Mouse (Mus musculus): ENCODE measurements at regions not wholly inside any gene's neighbourhood (a gene's known extent, or its start where the extent isn't known, plus 50 kb on each side); places are given as distances from the start of the nearest gene placed in this dataset.

DNA sequence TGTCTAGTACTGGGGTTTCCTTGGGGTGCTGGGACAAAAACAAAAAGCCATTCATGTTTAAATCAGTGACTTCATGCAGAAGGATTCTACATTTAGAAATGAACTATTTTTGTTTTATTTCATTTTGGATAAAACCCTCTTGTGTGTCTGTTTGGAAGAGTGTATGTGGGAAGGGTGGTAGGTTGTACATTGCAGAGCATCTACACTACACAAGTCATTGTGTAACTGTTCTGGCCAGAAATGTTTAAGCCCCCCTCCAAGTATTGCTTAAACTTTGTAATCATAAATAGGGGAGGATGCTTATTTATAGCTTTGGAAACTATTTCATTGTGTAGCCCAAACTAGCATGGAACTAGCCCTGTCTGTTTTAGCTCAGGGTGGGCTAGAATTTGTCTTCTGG lies 752.3 kb downstream of the Adgrl2 start:
- Histone ChIP-seq H3K9ac (ENCODE audit: low read length) (no peak overlapping the region), H3K9me3 (ENCODE audit: control insufficient read depth, low read length) (no peaks in the 10 kb centered on the region), H3K4me3 (ENCODE audit: low read depth, low read length) (no peak overlapping the region), H3K4me2 (ENCODE audit: low read depth, severe bottlenecking) (no peak overlapping the region), H3K36me3 (ENCODE audit: control insufficient read depth, insufficient read depth, low read length) (no peaks in the 10 kb centered on the region), H3K27ac (replicated peaks; ENCODE audit: low read depth, low read length) (no peak overlapping the region), H3K27me3 (ENCODE audit: control insufficient read depth, insufficient read depth, low read length) (no peaks in the 10 kb centered on the region), H3K4me1 (ENCODE audit: control insufficient read depth, insufficient read depth, low read length) (no peaks in the 10 kb centered on the region)
- no peak for DNase-seq (ENCODE audit: low spot score)
- ATAC-seq (ENCODE audit: insufficient number of reproducible peaks, low FRiP score, low TSS enrichment, low read depth) = no peak

DNA sequence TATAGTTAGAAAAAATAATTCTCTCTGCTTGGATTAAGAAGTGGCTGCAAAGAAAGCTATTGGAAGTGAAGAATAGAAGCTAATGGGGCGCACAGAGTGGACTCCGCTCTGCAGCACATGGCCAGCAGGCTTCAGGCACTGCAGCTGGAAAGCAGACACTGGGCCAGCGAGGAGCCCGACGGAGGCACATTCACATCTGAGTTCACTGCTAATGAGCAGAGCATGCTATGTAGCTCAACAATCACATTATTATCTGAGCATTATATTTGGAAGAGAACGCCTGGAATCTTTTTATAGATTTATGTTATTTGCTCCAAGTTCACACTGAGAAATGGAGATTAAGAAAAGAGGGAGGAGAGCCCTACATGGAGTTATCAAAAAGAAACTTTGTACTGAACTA lies 752.8 kb downstream of the Adgrl2 start:
- no peaks in the 10 kb centered on the region for H3K9me3 ChIP-seq (ENCODE audit: control insufficient read depth, low read length)
- H3K36me3 ChIP-seq (ENCODE audit: control insufficient read depth, insufficient read depth, low read length) = no peaks in the 10 kb centered on the region
- no peaks in the 10 kb centered on the region for H3K27me3 ChIP-seq (ENCODE audit: control insufficient read depth, insufficient read depth, low read length)
- H3K9ac ChIP-seq (ENCODE audit: low read length) = no peak overlapping the region
- DNase-seq (ENCODE audit: low spot score) (no peak), ATAC-seq (ENCODE audit: insufficient number of reproducible peaks, low FRiP score, low TSS enrichment, low read depth) (no peak)
- no peak overlapping the region for H3K4me3 ChIP-seq (ENCODE audit: low read depth, low read length)
- no peak overlapping the region for H3K4me2 ChIP-seq (ENCODE audit: low read depth, severe bottlenecking)
- WGBS = 75% methylated on average over 6 of the region's 6 CpGs
- no peak overlapping the region for H3K27ac ChIP-seq (replicated peaks; ENCODE audit: low read depth, low read length)
- no peaks in the 10 kb centered on the region for H3K4me1 ChIP-seq (ENCODE audit: control insufficient read depth, insufficient read depth, low read length)

DNA sequence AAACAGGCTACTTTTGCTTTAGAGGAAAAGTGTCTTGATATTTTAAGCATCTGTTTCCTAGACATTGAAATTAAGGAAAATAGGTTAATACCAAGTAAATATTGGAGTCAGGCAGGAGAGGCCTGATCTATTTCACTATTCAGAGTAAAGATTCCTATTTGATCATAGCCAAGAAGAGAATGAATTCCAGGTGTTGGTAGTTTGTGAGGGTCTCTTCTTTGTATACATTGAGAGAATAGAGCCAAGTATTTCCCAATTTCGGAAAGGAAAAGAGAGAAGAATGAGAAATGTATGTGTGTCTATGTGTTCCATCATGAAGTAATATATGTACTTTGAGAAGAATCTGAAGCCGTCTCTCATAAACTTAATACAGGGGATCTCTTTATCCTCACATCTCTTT lies 756.7 kb downstream of the Adgrl2 start:
- WGBS = 89% methylated on average over 2 of the region's 2 CpGs
- DNase-seq (ENCODE audit: low spot score) = no peak
- no peak overlapping the region for H3K4me3 ChIP-seq (ENCODE audit: low read depth, low read length)
- H3K4me2 ChIP-seq (ENCODE audit: low read depth, severe bottlenecking) = no peak overlapping the region
- no peaks in the 10 kb centered on the region for H3K9me3 ChIP-seq (ENCODE audit: control insufficient read depth, low read length)
- H3K36me3 ChIP-seq (ENCODE audit: control insufficient read depth, insufficient read depth, low read length) = no peaks in the 10 kb centered on the region
- no peak for ATAC-seq (ENCODE audit: insufficient number of reproducible peaks, low FRiP score, low TSS enrichment, low read depth)
- no peak overlapping the region for H3K9ac ChIP-seq (ENCODE audit: low read length)
- no peak overlapping the region for H3K27ac ChIP-seq (replicated peaks; ENCODE audit: low read depth, low read length)
- H3K27me3 ChIP-seq (ENCODE audit: control insufficient read depth, insufficient read depth, low read length) = no peaks in the 10 kb centered on the region
- H3K4me1 ChIP-seq (ENCODE audit: control insufficient read depth, insufficient read depth, low read length) = no peaks in the 10 kb centered on the region

DNA sequence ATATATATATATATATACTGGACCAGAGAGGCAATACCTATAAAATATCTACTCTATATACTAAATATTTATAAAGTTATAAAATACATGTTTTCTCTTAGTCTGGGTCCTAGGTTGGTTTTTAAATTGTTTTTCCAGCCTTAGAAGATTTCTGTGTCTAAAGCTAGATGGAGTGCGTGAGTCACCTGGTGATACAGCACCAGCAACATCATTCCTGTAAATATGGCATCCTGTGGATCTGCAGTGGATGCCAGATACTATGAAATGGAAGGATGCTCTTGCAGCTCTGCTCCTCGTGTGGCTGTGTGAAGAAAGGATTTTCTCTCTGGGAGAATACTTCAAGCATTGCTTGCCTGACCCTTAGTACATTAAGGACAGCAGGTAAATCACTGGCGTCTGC lies 761.2 kb downstream of the Adgrl2 start:
- WGBS = 63% methylated on average over 3 of the region's 3 CpGs
- H3K4me2 ChIP-seq (ENCODE audit: low read depth, severe bottlenecking) = no peak overlapping the region
- no peak for ATAC-seq (ENCODE audit: insufficient number of reproducible peaks, low FRiP score, low TSS enrichment, low read depth)

DNA sequence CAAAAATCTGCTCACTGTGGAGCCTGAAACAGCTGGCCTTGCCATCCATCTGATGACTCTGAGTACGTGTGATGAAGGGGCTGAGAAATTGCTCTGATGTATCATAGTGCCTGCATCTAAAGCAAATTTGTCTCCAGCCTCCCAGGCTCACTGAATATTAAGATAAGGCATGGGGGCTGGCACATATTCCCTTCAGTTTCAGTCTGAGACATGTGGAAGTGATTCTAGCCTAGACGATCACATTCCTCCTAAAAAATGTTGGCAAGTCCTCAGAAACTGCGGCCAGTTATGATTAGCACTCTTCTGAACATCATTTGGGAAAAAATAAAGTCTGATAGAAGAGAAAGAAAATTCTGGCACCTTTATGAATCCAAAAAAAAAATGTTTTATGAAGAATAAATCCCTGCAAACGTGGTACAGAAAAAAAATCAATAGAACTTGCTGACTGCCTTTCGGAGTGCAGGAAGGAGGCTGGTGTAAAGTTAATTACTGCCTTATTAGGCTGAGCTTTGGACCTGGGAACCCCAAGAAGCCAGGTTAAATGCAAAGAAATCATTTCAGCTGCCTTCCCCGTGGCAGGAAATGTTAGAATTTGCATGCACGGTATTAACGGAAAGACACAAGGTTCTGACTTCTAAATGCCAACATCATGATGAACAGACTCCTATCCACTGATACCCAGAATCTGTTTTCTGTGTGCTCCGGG lies 762.2 kb downstream of the Adgrl2 start:
- Histone ChIP-seq H3K4me2 (ENCODE audit: low read depth, severe bottlenecking) (no peak overlapping the region), H3K9me3 (ENCODE audit: control insufficient read depth, low read length) (no peaks in the 10 kb centered on the region), H3K9ac (ENCODE audit: low read length) (no peak overlapping the region), H3K27me3 (ENCODE audit: control insufficient read depth, insufficient read depth, low read length) (no peaks in the 10 kb centered on the region), H3K36me3 (ENCODE audit: control insufficient read depth, insufficient read depth, low read length) (no peaks in the 10 kb centered on the region), H3K4me1 (ENCODE audit: control insufficient read depth, insufficient read depth, low read length) (0 out of 2 replicates have a peak, but pooled peaks cover 2% of the 10 kb centered on the region), H3K27ac (replicated peaks; ENCODE audit: low read depth, low read length) (no peak overlapping the region), H3K4me3 (ENCODE audit: low read depth, low read length) (no peak overlapping the region)
- DNase-seq (ENCODE audit: low spot score) = no peak
- WGBS = 21% methylated on average over 9 of the region's 9 CpGs
- ATAC-seq (ENCODE audit: insufficient number of reproducible peaks, low FRiP score, low TSS enrichment, low read depth) = no peak

More for the DNA sequence above, 761.2 kb downstream of the Adgrl2 start:
- no peak overlapping the region for H3K9ac ChIP-seq (ENCODE audit: low read length)
- no peaks in the 10 kb centered on the region for H3K36me3 ChIP-seq (ENCODE audit: control insufficient read depth, insufficient read depth, low read length)
- no peak overlapping the region for H3K27ac ChIP-seq (replicated peaks; ENCODE audit: low read depth, low read length)
- H3K27me3 ChIP-seq (ENCODE audit: control insufficient read depth, insufficient read depth, low read length) = no peaks in the 10 kb centered on the region
- no peak overlapping the region for H3K4me3 ChIP-seq (ENCODE audit: low read depth, low read length)
- H3K9me3 ChIP-seq (ENCODE audit: control insufficient read depth, low read length) = no peaks in the 10 kb centered on the region
- 0 out of 2 replicates have a peak, but pooled peaks cover 2% of the 10 kb centered on the region for H3K4me1 ChIP-seq (ENCODE audit: control insufficient read depth, insufficient read depth, low read length)
- DNase-seq (ENCODE audit: low spot score) = no peak

DNA sequence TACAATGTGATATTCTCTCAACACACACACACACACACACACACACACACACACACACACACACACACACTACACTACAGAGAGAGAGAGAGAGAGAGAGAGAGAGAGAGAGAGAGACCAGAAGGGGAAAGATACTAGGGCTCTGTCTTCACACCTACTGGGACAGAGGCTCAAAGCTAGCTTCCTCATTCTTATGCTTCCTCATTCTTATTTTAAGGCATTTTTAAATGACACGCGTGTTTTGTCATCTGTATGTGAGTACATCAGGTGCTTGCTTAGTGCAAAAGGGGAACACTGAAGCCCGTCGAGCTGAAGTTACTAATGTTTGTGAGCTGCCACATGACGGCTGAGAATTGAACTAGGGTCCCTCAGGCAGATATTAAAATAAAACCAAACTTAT lies 769.5 kb downstream of the Adgrl2 start:
- no peaks in the 10 kb centered on the region for H3K9me3 ChIP-seq (ENCODE audit: control insufficient read depth, low read length)
- H3K27ac ChIP-seq (replicated peaks; ENCODE audit: low read depth, low read length) = no peak overlapping the region
- no peak overlapping the region for H3K4me3 ChIP-seq (ENCODE audit: low read depth, low read length)
- no peak overlapping the region for H3K9ac ChIP-seq (ENCODE audit: low read length)
- no peaks in the 10 kb centered on the region for H3K36me3 ChIP-seq (ENCODE audit: control insufficient read depth, insufficient read depth, low read length)
- ATAC-seq (ENCODE audit: insufficient number of reproducible peaks, low FRiP score, low TSS enrichment, low read depth) = no peak
- H3K4me2 ChIP-seq (ENCODE audit: low read depth, severe bottlenecking) = no peak overlapping the region
- 87% methylated on average over 5 of the region's 5 CpGs for WGBS
- DNase-seq (ENCODE audit: low spot score) = no peak
- H3K27me3 ChIP-seq (ENCODE audit: control insufficient read depth, insufficient read depth, low read length) = no peaks in the 10 kb centered on the region
- no peaks in the 10 kb centered on the region for H3K4me1 ChIP-seq (ENCODE audit: control insufficient read depth, insufficient read depth, low read length)

DNA sequence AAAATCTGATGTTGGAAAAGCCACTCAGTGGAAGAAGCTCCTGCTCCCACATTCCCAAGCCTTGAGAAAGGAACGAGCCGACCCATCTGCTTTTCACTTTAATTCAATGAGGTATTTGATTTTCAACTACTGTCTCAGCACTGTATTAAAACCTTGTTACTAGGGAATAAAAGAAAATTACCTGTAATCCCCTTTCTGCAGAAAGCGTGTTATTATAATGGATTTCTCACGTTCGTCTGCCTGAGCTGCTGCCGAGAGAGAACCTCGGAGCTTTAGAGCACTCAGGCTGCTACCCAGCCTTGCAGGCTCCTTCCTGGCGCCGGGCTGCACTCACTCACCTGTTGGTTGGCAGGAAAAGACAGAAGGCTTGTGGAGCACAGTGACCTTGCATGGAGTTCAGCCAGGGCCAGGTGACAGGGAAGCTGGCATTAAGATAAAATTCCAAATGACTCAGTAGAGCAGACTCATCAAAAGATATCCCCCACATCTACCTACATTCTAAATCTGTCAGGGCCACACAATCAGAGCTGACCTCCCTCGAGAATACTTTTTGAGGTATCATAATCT lies 770.2 kb downstream of the Adgrl2 start:
- H3K4me3 ChIP-seq (ENCODE audit: low read depth, low read length) = no peak overlapping the region
- H3K4me2 ChIP-seq (ENCODE audit: low read depth, severe bottlenecking) = no peak overlapping the region
- H3K36me3 ChIP-seq (ENCODE audit: control insufficient read depth, insufficient read depth, low read length) = no peaks in the 10 kb centered on the region
- H3K9me3 ChIP-seq (ENCODE audit: control insufficient read depth, low read length) = no peaks in the 10 kb centered on the region
- WGBS = 72% methylated on average over 10 of the region's 10 CpGs
- DNase-seq (ENCODE audit: low spot score) (no peak), ATAC-seq (ENCODE audit: insufficient number of reproducible peaks, low FRiP score, low TSS enrichment, low read depth) (no peak)
- no peaks in the 10 kb centered on the region for H3K27me3 ChIP-seq (ENCODE audit: control insufficient read depth, insufficient read depth, low read length)
- no peak overlapping the region for H3K9ac ChIP-seq (ENCODE audit: low read length)
- no peaks in the 10 kb centered on the region for H3K4me1 ChIP-seq (ENCODE audit: control insufficient read depth, insufficient read depth, low read length)
- H3K27ac ChIP-seq (replicated peaks; ENCODE audit: low read depth, low read length) = no peak overlapping the region

DNA sequence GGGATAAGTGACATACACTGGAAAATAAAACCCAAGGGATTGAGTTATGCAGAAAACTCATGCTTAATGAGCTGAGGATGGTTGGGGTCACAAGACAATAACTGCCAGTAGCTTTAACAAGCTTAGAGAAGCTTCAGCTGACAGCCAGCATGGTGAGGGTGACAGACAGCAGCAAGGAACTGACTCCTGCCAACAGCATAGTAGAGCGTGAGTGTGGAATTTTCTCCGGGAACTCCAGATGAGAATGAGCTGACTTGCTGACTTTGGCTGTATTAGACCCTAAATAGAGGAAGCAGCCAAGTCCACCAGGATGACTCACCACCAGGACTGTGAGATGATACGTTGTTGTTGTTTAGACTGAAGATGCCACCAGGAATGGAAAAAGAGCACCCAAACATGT lies 788.2 kb downstream of the Adgrl2 start:
- no peak overlapping the region for H3K27ac ChIP-seq (replicated peaks; ENCODE audit: low read depth, low read length)
- DNase-seq (ENCODE audit: low spot score) (no peak), ATAC-seq (ENCODE audit: insufficient number of reproducible peaks, low FRiP score, low TSS enrichment, low read depth) (no peak)
- H3K36me3 ChIP-seq (ENCODE audit: control insufficient read depth, insufficient read depth, low read length) = no peaks in the 10 kb centered on the region
- no peak overlapping the region for H3K4me2 ChIP-seq (ENCODE audit: low read depth, severe bottlenecking)
- H3K27me3 ChIP-seq (ENCODE audit: control insufficient read depth, insufficient read depth, low read length) = no peaks in the 10 kb centered on the region
- H3K4me1 ChIP-seq (ENCODE audit: control insufficient read depth, insufficient read depth, low read length) = no peaks in the 10 kb centered on the region
- H3K9me3 ChIP-seq (ENCODE audit: control insufficient read depth, low read length) = no peaks in the 10 kb centered on the region
- no peak overlapping the region for H3K4me3 ChIP-seq (ENCODE audit: low read depth, low read length)
- WGBS = 88% methylated on average over 3 of the region's 3 CpGs
- no peak overlapping the region for H3K9ac ChIP-seq (ENCODE audit: low read length)

DNA sequence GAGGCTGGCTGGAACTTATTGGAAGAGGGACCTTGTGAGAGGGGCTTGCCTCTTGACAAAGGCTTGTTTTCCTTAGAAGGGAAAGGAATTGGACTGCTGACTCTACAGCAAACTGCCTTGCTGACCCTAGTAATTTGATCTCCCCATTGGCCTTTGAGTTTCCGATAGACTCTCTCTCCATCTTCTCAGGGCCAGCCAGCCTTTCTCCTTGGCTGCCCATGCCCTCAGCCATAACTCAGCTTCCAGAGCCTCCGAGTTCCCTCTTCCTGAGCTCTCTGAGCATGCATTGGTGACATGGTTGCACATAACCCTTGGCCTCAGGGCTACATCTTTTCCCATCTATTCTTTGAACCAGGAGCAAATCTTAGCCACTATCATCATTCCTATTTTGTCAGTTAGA lies 803.7 kb downstream of the Adgrl2 start:
- ATAC-seq (ENCODE audit: insufficient number of reproducible peaks, low FRiP score, low TSS enrichment, low read depth) (no peak), DNase-seq (ENCODE audit: low spot score) (no peak)
- WGBS = 57% methylated on average over 2 of the region's 2 CpGs
- H3K36me3 ChIP-seq (ENCODE audit: control insufficient read depth, insufficient read depth, low read length) = no peaks in the 10 kb centered on the region
- no peak overlapping the region for H3K4me2 ChIP-seq (ENCODE audit: low read depth, severe bottlenecking)
- H3K9ac ChIP-seq (ENCODE audit: low read length) = no peak overlapping the region
- H3K4me3 ChIP-seq (ENCODE audit: low read depth, low read length) = no peak overlapping the region
- H3K9me3 ChIP-seq (ENCODE audit: control insufficient read depth, low read length) = no peaks in the 10 kb centered on the region
- no peak overlapping the region for H3K27ac ChIP-seq (replicated peaks; ENCODE audit: low read depth, low read length)
- H3K4me1 ChIP-seq (ENCODE audit: control insufficient read depth, insufficient read depth, low read length) = 0 out of 2 replicates have a peak, but pooled peaks cover 2% of the 10 kb centered on the region
- no peaks in the 10 kb centered on the region for H3K27me3 ChIP-seq (ENCODE audit: control insufficient read depth, insufficient read depth, low read length)
